Mouse (Mus musculus) limb, embryonic 10.5 days (tissue): ENCODE data around the gene Cbx2. TPM values are rescaled to one million over a fixed set of nuclear protein-coding genes. Genes with fewer than 3 reads are reported as not detected.
A peak's percentile ranks its signal among the peaks of the same experiment; 100 is the strongest.

ENCODE experiments used
- DNase-seq: peaks from one replicate; pipeline ENCODE4 v3.0.0-alpha.2; 2017; ENCODE audit warnings: low spot score
- H3K27ac ChIP-seq: fragments of 300-500 bp; sonication (generic); 2 replicates; pipeline ENCODE4 v1.5.1; 2016; ENCODE audit warnings: mild to moderate bottlenecking
- H3K27me3 ChIP-seq: fragments of 300-500 bp; sonication (generic); 2 replicates; pipeline ENCODE4 v1.6.1; 2016; ENCODE audit warnings: low read depth, mild to moderate bottlenecking; ENCODE audit not compliant: poor library complexity, severe bottlenecking
- H3K36me3 ChIP-seq: fragments of 300-500 bp; sonication (generic); 2 replicates; pipeline ENCODE4 v1.6.1; 2016; ENCODE audit warnings: mild to moderate bottlenecking, moderate library complexity
- H3K4me1 ChIP-seq: fragments of 300-500 bp; sonication (generic); 2 replicates; pipeline ENCODE4 v1.6.1; 2016
- H3K4me3 ChIP-seq: fragments of 300-500 bp; sonication (generic); 2 replicates; pipeline ENCODE4 v1.5.1; 2016; ENCODE audit warnings: mild to moderate bottlenecking, moderate library complexity
- H3K9me3 ChIP-seq: fragments of 300-500 bp; sonication (generic); replicated peaks from 2 replicates; pipeline ENCODE4 v1.6.1; 2016; ENCODE audit warnings: mild to moderate bottlenecking
- WGBS: fragments of 180-500 bp; shearing (Covaris S2); methylation state at CpG from one replicate; pipeline ENCODE4 v1.1.7; 2016; 5-methylcytosine and 5-hydroxymethylcytosine counted together
- polyA plus RNA-seq: library from polyadenylated mRNA; unstranded; fragments of >200 nt; fragmentation: Nextera tagmentation; extraction: Ambion mirVana; gene quantifications from 2 replicates; pipeline ENCODE4 v1.2.1, GENCODE M21; 2016

Cbx2 gene
- polyA plus RNA-seq, 1 experiment from 2014 or later = 170 TPM

DNA sequence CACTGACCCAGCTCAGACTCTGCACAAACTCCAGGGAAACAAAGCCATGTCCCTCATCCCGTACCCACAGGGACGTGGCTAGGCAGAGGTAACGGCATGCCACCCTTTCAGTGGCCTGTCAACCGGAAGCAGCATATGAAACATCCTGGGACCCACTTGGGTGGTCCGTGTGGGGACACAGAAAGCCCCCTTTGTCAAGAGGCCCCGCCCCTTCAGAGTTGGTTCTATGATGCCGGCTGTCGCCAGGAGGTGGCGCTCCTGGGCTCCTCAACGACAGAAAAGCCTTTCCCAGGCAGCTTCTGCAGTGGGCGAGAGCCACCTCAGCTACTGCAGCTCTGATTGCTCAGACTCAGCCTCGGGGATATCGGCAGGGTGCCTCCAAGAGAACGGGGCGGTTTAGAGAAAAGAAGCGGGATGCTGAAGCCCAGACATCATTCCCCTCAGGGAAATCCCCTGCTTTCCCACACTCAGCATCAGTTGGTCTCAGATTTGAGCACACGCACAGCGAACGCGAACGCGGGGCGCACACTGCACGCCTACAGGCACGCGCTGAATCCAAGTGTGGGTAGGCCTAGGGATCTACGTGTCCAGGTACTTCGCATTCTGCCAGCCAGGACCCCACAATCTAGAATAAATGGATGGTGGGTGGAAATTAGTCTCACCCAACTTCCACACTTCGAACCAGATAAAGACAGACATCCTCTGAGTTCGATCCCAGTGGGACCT, 24.1 kb upstream of the Cbx2 start:
- Histone ChIP-seq H3K27me3 (peaks cover 79% of the 10 kb centered on the region), H3K4me3 (peak overlapping the region; percentile 42), H3K9me3 (no peaks in the 10 kb centered on the region), H3K36me3 (no peaks in the 10 kb centered on the region), H3K4me1 (peaks cover 35% of the 10 kb centered on the region), H3K27ac (peak overlapping the region; percentile 74)
- WGBS = 11% methylated on average over 30 of the region's 30 CpGs
- peak; percentile 95 for DNase-seq

DNA sequence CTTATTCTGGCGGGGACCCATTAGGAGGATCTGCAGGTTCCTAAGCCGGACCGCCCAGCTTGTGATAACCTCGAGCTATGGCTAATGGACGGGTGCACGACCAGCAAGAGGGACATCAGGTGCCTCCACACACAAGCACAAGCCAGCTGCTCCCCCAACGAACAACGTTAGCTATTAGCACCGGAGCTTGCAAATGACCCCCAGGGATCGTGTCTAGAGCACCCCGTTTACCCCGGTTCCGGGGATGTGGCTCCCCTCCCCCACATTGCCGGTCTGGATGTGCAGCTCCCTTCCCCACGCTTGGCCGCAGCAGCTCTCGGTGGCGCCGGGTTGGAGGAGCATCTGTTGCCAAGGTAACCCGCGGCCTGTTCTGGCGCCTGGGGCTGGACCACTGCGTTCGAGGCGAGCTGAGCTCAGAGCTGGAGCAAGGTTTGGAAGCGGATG, 23.4 kb upstream of the Cbx2 start:
- Histone ChIP-seq H3K36me3 (no peaks in the 10 kb centered on the region), H3K4me1 (peaks cover 35% of the 10 kb centered on the region), H3K27ac (no peak overlapping the region), H3K27me3 (peaks cover 73% of the 10 kb centered on the region), H3K9me3 (no peaks in the 10 kb centered on the region), H3K4me3 (peak overlapping the region; percentile 42)
- peak; percentile 80 for DNase-seq
- 4% methylated on average over 26 of the region's 26 CpGs for WGBS

DNA sequence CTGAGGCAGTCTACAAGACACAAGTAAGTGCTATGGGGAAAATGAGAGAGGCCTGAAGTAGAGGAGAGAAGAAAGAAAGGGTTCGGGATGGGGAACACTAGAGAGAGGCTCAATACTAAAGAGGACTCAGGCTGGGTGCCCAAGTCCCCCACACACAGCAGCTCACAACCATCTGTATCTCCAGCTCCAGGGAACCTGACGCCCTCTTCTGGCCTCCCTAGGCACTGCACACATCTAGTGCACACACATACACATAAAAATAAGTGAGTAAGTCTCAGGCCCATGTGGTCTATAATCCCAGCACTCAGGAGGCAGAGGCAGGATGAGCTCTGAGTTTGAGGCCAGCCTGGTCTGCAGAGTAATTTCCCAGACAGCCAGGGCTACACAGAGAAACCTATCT, 21.9 kb upstream of the Cbx2 start:
- no peak overlapping the region for H3K4me3 ChIP-seq

DNA sequence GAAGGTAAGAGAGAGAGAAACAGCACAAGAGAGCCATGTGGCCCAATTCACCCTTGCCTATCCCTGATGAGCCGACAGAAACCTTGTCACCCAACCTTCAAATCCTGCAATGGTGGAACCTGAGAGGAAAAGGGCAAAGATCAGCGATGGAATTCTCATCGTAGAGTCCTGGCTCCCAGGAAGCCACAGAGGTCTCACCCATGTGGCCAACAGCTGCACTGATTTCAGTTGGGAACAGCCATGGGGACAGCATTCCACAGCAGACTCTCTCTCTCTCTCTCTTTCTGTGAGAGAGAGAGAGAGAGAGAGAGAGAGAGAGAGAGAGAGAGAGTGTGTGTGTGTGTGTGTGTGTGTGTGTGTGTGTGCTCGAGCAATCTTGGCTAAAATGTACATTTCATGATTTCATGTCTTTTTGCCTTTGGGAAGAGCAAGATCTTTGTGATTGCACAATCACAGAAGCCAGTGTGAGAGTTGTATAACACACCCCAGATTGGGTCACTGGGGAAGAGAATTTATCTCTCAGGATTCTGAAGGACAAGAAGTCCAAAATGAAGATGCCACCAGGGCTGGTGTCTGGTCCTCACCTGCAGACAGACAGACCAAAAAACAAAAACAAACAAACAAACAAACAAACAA, 21.2 kb upstream of the Cbx2 start:
- H3K4me3 ChIP-seq = no peak overlapping the region
- peaks cover 54% of the 10 kb centered on the region for H3K27me3 ChIP-seq
- peaks cover 24% of the 10 kb centered on the region for H3K4me1 ChIP-seq
- H3K27ac ChIP-seq = no peak overlapping the region
- 71% methylated on average over 4 of the region's 4 CpGs for WGBS
- DNase-seq = no peak
- no peaks in the 10 kb centered on the region for H3K36me3 ChIP-seq
- no peaks in the 10 kb centered on the region for H3K9me3 ChIP-seq

More for the DNA sequence above, 21.9 kb upstream of the Cbx2 start:
- no peaks in the 10 kb centered on the region for H3K36me3 ChIP-seq
- H3K9me3 ChIP-seq = no peaks in the 10 kb centered on the region
- peaks cover 61% of the 10 kb centered on the region for H3K27me3 ChIP-seq
- DNase-seq = no peak
- H3K4me1 ChIP-seq = peaks cover 28% of the 10 kb centered on the region
- 78% methylated on average over 2 of the region's 2 CpGs for WGBS
- H3K27ac ChIP-seq = no peak overlapping the region

DNA sequence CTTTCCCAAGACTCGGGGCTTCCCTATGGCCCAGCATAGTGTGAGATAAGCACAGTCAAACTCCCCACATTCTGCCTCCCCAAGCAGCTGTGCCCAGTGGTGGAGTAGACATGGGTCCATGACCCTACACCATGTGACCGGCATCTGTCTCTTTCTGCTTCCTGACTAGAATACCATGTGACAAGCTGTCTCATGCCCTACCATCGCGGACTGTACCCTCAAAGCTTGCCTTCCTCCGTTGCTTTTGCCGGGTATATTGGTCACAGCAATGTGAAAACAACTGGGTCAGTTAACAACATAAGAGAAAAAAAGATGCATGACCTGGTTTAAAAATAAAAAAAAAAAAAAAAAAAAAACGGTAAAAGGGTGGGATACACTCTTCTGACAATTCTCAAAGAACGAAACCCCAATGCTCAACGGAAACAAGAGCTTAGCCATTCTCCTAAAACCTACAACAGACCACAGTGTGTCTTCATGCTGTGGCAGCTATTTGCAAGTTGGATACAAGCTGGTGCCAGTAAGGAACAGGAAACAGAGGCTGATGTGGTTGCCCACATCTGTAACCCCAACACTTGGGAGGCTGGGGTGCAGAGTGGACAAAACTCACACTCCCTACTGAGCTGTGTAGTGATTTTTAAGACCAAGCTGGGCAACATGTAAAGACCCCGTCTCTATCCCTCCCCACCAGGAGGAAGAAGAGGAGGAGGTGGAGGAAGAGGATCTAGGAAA, 17.1 kb upstream of the Cbx2 start:
- 92% methylated on average over 10 of the region's 10 CpGs for WGBS
- DNase-seq = no peak
- no peak overlapping the region for H3K27ac ChIP-seq
- no peaks in the 10 kb centered on the region for H3K9me3 ChIP-seq
- peaks cover 21% of the 10 kb centered on the region for H3K27me3 ChIP-seq
- no peak overlapping the region for H3K4me3 ChIP-seq
- H3K4me1 ChIP-seq = peaks cover 14% of the 10 kb centered on the region
- no peaks in the 10 kb centered on the region for H3K36me3 ChIP-seq

DNA sequence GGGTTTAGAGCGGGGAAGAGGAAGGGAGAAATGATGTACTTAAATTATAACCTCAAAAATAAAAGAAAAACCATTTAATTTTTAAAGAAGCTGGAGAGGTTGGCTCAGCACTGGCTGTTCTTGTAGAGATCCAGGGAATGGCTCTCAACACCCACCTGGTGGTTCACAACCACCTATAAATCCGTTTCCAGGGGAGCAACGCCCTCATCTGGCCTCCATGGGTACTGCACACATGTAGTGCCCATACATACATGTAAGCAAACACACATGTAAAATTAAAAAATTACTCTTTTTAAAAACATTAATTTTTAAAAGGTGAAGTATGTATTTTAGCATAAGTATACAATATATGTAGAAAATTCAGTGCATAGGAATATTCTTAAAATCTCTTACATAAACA, 16.3 kb upstream of the Cbx2 start:
- Histone ChIP-seq H3K4me3 (no peak overlapping the region), H3K9me3 (no peaks in the 10 kb centered on the region), H3K27me3 (peaks cover 13% of the 10 kb centered on the region), H3K27ac (no peak overlapping the region), H3K36me3 (no peaks in the 10 kb centered on the region), H3K4me1 (peaks cover 14% of the 10 kb centered on the region)
- 73% methylated on average over 3 of the region's 3 CpGs for WGBS
- no peak for DNase-seq

DNA sequence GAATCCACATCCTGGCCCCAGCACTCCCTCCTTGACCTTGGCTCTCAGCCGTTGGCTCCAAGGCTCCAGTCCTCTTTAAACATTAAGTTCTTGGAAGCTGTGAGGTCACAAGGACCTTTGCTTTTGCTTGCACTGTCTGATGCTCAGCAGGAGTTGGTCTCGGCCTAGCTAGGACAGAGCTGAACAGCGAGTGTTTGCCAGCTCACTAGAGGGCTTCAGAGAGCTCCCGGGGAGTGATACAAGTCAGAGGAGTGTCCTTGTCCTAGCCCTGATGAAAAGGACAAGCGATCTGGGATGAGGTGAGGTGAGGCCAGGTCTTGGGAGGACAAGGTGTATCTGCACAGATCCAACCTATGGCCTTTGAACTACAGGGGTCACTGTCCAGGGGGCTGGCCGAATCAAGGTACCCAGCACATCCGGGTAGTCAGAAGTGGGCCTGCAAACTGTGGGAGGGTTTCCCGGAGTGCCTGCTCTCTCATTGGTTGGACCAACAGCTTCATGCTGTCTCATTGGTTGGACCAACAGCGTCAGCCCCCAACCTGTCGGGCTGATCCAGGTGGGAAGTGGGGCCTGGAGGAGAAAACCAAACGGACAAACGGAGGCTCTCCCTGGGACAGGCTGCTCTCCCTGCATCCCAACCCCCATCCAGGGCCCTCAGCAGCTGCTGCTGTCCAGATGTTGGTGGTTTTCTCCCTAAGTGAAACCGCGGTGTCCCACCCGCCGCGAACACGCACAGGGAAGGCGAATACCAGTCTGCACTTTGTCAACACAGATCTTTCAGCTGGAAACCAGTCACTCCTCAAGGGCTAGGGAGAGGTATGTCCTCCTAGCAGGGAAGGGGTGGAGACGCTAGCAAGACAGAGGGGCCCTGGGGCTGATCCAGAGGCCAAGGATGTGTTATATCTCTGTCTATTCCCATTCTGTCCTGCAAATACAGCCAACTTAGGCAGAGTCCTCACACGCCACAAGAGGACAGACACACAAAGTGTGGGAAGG, 15.0 kb upstream of the Cbx2 start:
- no peaks in the 10 kb centered on the region for H3K36me3 ChIP-seq
- 21% methylated on average over 21 of the region's 21 CpGs for WGBS
- H3K9me3 ChIP-seq = no peaks in the 10 kb centered on the region
- H3K4me3 ChIP-seq = peak overlapping the region; percentile 48
- H3K27ac ChIP-seq = peak overlapping the region; percentile 58
- H3K27me3 ChIP-seq = peaks cover 12% of the 10 kb centered on the region; the same call in 1 of the 2 replicates
- DNase-seq = peak; percentile 54
- H3K4me1 ChIP-seq = peaks cover 14% of the 10 kb centered on the region

DNA sequence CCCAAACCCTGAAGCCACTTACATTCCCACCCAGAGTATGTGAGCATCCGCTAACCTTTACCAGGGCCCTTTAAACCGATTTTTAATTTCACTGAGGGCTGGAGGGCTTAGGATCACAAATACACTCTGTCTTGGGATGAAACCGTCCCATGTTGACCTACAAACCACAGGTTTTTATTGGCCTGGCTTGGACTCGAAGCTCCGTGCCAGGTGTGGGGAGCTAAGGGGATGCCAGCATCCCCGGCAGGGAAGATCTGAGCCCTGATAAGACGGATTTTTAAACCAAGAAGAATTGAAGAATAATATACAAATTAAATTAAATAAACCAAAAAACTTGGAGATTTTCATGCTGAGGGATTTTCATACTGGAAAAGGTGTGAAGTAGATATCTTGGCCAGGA, 8.3 kb upstream of the Cbx2 start:
- no peak overlapping the region for H3K27ac ChIP-seq
- no peaks in the 10 kb centered on the region for H3K27me3 ChIP-seq
- no peak for DNase-seq
- H3K4me3 ChIP-seq = no peak overlapping the region
- peaks cover 4% of the 10 kb centered on the region; the same call in 1 of the 2 replicates for H3K4me1 ChIP-seq
- no peaks in the 10 kb centered on the region for H3K9me3 ChIP-seq
- WGBS = 83% methylated on average over 7 of the region's 7 CpGs
- H3K36me3 ChIP-seq = 0 out of 2 replicates have a peak, but pooled peaks cover 5% of the 10 kb centered on the region

DNA sequence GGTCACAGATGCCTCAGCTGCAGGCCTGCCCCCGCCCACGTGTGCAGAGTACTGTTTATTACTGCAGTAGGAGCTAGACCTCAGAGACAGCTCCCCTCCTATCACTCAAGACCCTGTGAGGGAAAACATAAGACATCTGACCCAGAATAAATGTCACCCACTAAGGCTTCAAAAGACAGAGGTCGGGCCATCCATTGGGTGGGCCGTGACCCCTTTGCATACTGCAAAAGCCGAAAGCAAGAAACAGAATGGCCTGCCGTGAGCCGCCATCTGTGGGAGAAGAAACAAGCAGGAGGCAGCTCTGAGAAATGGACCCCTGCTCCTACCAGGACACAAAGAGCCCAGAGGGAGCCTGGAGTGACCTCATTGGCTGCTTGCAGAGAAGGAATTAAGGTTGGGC, 5.3 kb upstream of the Cbx2 start:
- H3K4me3 ChIP-seq = no peak overlapping the region
- WGBS = 72% methylated on average over 7 of the region's 7 CpGs
- peaks cover 6% of the 10 kb centered on the region; the same call in 1 of the 2 replicates for H3K27me3 ChIP-seq
- no peak for DNase-seq
- 0 out of 2 replicates have a peak, but pooled peaks cover 5% of the 10 kb centered on the region for H3K36me3 ChIP-seq
- no peaks in the 10 kb centered on the region for H3K9me3 ChIP-seq
- H3K4me1 ChIP-seq = peaks cover 8% of the 10 kb centered on the region
- no peak overlapping the region for H3K27ac ChIP-seq

DNA sequence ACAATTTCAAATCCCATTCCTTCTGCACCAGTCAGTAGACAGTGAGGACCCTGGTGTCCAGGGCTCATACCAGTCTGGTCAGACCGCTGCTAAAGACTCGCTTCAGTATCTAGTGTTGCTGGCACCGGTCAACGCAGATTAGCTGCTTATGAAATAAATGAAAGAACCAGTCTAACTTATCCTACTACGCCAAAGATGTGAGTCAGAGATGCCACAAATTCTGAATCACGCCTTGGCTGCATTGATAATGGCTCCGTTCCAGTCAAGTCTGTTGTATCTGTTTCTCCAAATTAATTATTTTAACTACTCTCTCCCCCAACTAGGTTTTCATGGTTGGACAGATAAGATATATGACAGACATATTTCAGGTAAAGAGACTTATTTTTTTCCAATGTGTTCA, 1.6 kb upstream of the Cbx2 start:
- Histone ChIP-seq H3K4me3 (no peak overlapping the region), H3K4me1 (peaks cover 37% of the 10 kb centered on the region), H3K36me3 (peaks cover 26% of the 10 kb centered on the region), H3K9me3 (no peaks in the 10 kb centered on the region), H3K27me3 (peaks cover 6% of the 10 kb centered on the region; the same call in 1 of the 2 replicates), H3K27ac (no peak overlapping the region)
- 97% methylated on average over 7 of the region's 7 CpGs for WGBS
- no peak for DNase-seq

DNA sequence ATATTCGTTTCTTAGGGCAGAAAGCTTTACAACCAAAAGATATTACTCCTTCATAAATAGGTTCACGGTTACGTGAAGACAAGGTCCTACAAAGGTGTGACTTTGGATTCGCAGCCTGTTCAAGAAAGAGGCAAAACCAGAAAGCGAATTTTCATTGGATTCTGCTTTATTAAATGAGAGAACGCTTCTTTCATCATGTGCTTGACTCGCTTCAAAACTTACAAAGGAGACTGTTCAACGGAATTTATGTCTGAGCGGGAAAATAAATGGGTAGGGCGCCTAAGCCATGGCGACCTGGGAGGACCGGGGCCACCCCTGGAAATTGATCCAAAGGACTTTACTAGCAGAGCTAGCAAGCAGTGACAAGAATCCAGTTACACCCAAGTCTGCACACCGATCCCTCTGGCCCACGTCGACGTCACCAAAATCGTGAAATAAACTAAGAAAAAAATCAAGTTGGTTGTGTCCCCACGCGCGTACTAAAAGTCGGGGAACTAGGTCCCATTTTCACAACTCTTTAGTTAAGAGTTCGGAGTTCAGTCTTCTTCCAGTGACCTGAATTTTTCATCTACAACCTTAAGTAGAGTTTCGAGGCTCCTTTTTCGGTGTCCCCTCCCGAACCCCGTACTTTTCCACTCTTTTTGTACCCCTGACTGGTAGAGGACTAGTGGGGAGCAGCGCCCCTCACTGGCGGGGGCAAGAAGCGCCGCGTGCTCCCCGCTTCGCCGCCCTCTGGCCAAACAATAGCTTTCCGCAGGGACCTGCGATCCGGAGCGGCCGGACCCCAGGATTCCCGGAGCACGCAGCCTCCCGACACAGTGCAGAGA, 481 bp upstream of the Cbx2 start:
- DNase-seq = peak; percentile 60
- 6% methylated on average over 42 of the region's 42 CpGs for WGBS
- H3K4me1 ChIP-seq = peaks cover 46% of the 10 kb centered on the region

More for the DNA sequence above, 481 bp upstream of the Cbx2 start:
- peaks cover 8% of the 10 kb centered on the region; the same call in 1 of the 2 replicates for H3K27me3 ChIP-seq
- peaks cover 37% of the 10 kb centered on the region for H3K36me3 ChIP-seq
- peak overlapping the region; percentile 100 for H3K27ac ChIP-seq
- peak overlapping the region; percentile 98 for H3K4me3 ChIP-seq
- H3K9me3 ChIP-seq = no peaks in the 10 kb centered on the region
